Mouse (Mus musculus) large intestine, adult 2 months (tissue): ENCODE measurements around the gene Azin2. TPM values are rescaled to one million over a fixed set of nuclear protein-coding genes. Genes with fewer than 3 reads are reported as not detected.

ENCODE experiments used
- DNase-seq: peaks from one replicate; pipeline ENCODE4 v3.0.0-alpha.2; 2012; ENCODE audit warnings: low read depth, low spot score
- WGBS: fragments of 180-500 bp; shearing (Covaris S2); methylation state at CpG from one replicate; pipeline ENCODE4 v1.1.7; 2018; 5-methylcytosine and 5-hydroxymethylcytosine counted together
- polyA plus RNA-seq: library from polyadenylated mRNA; depleted of rRNA; stranded (reverse); fragments of >200 nt; gene quantifications from 2 replicates; pipeline ENCODE4 v1.2.3, GENCODE M21; 2012

The Azin2 gene
- polyA plus RNA-seq, 1 experiment: 3.4 TPM

DNA sequence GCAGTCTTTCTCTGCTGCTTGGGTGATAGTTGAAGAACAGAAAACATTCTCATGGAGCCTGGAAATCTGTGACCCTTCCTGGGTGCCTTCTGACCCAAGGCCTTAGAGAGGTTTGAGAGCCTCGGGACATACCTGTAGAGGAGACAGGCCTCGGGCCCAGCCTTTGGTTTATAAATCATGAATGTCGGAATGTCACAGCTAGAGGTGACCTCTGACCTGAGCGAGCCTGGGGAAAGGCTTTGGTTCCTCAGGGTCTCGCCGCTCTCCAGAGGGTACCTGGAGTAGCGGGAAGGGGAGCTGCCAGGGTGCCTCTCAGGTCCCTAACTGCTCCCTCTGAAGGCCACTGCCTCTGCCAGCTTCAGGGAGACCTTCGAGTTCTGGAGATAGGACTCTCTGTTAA lies 57.0 kb downstream of the Azin2 start:
- WGBS: 70% methylated on average over 8 of the region's 8 CpGs

DNA sequence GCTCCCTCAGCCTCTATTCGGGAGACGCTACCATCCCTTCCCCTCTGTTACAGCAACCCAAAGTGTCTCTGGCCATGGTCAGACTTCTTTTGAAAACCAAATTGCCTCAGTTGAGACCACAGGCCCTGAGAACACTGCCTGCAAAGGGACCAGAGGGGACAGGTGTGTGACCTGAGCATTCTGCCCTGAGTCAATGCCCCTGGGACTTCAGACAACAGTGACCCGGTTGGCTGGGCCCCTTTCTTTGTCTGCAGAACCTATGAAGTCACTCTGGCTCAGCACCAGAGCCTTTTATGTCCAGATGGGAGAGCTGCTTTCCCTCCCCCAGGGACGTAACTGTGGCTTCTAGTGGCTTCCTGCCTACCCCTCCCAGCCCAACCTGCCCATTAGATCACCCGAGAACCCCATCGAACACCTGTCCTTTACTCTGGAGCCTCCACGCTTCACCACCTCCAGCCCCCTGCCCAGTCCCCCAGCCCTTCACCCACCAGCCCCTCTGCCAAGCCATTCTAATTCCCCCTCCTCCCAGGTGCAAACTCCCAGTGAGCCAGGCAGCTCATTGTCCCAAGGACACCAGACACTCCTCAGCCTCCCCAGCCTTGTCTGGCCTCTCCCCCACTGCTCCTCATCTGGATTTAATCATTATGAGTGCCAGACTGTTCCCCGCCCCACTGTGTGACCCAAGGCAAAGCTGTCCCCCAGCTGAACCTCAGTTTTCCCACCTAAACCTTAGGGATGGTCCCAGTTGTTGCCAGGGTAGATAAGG lies 58.0 kb downstream of the Azin2 start:
- DNase-seq: no peak
- WGBS: 76% methylated on average over 8 of the region's 8 CpGs

More for the DNA sequence above, 57.0 kb downstream of the Azin2 start:
- DNase-seq: no peak

DNA sequence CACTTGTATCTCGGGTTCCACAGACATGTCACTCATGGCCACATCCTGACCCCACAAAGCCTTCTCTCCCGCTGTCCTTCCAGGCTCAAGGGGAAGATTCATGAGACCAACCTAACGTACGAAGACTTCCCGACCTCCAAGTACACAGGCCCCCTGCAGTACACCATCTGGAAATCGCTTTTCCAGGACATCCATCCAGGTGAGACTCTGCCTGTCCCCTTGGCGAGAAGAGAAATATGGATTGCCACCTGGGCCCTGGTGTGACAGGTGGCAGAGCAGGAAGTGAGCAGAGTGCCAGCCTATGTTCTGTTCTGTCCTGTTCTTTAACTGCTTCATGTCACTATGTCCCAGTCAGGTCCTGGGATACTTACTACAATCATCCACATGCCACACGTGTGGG lies 59.9 kb downstream of the Azin2 start:
- no peak for DNase-seq
- WGBS: 89% methylated on average over 8 of the region's 8 CpGs

DNA sequence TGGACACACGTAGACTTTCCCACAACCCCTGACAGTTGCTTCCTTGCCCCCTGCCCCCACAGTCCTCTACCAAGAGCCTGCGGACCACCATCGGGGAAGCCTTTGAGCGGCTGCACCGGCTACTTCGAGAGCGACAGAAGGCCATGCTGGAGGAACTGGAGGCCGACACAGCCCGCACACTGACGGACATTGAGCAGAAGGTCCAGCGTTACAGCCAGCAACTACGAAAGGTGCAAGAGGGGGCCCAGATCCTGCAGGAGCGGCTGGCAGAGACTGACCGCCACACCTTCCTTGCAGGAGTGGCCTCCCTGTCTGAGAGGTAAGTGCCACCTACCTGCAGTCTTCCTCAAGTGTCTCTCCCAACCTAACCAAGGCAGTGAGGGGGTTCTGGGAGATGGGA lies 61.8 kb downstream of the Azin2 start:
- WGBS: 93% methylated on average over 14 of the region's 14 CpGs
- no peak for DNase-seq

DNA sequence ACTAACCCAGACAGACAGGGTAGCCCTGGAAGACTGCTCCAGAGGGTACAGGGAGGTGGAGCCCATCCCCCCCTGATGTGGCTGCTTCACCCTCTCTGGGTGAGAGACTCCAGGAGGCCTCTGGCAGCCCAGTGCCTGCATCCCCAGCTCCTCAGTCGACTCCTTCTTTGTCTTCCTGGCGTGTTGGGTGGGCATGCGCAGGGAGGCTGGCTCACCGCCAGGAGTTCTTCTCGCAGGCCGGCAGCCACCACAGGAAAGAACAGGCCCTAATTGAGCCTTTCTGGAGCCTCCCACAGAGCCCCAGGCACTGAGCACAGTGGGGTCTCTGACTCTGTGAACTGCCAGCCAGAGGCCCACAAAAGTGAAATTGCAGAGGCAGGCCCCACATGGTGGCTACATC lies 62.9 kb downstream of the Azin2 start:
- 38% methylated on average over 6 of the region's 6 CpGs for WGBS
- DNase-seq: no peak

DNA sequence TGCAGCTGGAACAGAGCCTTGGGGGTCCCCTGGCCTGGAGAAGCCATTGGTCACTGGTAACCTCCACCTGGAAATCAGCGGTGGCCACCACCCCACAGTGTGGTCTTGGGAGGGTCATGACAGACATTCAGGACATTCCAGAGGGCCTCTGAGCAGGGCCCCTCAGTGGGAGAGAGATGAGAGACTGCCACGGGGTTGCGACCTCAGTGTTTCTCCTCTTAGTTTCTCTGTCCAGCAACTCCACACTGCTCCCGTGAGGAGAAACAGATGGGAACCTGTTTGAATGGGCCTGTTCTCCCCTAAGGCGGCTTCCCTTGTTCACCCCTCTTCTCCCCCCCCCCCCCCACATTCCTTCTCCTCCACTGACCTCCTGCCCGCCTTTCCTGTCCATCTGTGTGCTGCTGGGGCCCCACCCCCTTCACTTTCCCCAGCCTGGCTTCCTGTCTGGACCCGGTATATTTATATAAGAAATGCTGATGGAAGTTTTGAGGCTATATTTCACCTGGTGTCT lies 64.3 kb downstream of the Azin2 start:
- DNase-seq: no peak
- WGBS: 22% methylated on average over 7 of the region's 7 CpGs

DNA sequence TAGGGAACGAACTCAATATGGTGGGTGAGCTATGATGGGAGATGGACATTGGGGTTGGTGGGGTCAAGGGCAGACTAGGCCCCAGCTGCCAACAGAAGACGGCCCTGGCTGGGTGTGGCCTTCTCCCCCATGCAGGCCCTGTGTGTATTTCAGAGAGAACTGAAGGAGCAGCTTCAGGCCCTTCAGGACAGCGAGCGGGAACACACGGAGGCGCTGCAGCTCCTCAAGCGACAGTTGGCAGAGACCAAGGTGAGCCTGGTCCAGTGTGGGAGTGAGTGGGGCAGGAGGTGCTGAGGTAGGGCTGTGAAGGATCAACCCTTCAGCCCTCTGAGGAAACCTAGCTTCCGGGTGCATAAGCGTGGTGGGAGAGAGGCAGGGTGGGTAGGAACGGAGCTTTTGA lies 65.6 kb downstream of the Azin2 start:
- no peak for DNase-seq
- WGBS: 87% methylated on average over 10 of the region's 10 CpGs

DNA sequence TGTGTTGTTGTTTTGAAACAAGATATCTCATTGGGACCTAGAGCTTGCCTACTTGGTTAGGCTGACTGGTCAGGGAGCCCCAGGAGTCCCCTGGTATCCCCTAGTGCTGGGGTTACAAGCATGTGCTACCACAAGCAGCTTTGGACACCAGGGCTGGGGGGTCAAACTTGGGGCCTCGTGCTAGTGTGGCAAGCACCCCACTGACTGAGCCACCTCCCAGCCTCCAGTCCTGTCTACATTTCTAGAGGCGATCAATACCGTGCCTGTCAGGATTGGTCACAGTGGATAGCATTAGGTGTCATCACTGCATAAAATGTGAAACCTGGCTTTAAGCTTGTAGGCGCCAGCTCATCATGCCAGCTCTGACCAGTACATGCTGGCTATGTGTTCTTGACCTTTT lies 66.4 kb downstream of the Azin2 start:
- DNase-seq: no peak
- WGBS: 95% methylated on average over 4 of the region's 4 CpGs

DNA sequence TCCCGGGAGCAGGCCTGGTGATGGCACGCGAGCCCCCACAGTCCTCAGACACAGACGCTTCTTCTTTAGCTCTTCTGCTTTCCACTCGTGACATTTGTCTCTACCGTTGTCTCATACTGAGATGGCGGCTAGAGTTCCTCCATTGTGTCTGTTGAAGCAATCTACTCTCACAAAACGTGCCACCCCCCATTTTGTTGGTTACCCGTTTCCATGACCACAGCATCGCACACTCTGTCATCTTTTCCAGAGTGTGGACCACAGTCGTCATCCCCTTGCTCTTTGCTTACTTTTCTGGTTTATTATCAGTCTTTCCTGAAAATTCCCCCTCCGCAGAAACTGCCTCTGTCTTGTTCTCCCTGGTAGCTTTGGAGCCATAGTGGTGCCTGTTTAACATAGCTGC lies 68.1 kb downstream of the Azin2 start:
- no peak for DNase-seq
- WGBS: 77% methylated on average over 12 of the region's 12 CpGs

DNA sequence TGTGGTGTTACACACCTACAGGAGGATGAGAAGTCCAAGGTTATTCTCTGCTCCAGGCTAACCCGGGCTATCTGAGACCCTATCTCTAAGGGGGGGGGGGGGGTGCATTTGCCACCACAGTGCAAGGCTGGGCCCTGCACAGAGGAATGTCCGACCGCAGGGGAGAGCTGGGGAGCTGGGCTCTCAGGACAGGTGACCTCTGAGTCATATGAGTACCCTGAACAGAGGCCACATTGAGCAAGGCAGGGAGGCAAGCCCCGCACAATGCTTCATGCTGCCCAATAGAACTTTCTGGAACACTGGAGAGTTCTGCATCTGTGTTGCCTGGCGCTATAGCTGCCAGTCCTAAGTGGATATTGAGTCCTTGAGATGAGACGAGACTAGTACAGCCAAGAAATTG lies 70.1 kb downstream of the Azin2 start:
- DNase-seq: no peak
- 90% methylated on average over 6 of the region's 6 CpGs for WGBS

DNA sequence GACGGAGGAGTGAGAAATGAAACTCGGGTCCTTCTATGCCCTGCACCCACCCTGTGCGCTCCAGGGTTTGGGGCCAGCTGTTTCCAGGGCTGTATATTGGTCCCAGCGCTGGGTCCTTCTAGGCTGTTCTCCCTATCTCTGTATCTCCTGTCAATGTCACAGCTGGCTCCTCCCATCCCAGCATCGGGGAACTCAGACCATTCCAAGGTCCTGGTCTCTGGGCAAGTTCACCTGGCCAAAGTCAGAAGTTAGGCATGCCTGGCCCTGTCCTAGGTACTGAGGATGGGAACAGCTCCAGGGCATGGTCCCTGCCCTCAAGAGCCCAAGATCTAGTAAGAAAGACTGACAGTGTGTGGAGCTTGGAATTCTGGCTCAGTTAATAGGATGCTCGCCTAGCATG lies 70.5 kb downstream of the Azin2 start:
- DNase-seq: no peak
- 77% methylated on average over 6 of the region's 6 CpGs for WGBS

DNA sequence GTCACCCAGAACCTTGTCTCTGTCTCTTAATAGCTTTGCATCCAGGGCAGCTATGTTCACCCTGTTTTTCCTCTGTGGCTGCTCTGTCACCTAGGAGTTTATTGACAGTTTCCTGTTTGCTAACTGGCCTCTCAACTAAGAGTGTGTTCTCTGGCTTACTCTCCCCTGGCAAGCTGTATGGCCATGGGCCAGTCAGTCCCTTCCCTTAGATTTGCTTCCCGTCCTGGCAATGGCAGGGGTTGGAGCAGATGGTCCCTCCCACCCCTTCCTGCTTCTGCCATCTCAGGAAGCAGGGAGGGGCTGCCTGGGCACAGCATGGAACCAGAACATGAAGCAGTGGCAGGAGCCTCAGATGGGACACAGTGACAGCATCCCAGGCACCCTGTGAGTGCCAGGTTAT lies 71.1 kb downstream of the Azin2 start:
- DNase-seq: no peak
- WGBS: 6% methylated on average over 1 of the region's 1 CpGs

DNA sequence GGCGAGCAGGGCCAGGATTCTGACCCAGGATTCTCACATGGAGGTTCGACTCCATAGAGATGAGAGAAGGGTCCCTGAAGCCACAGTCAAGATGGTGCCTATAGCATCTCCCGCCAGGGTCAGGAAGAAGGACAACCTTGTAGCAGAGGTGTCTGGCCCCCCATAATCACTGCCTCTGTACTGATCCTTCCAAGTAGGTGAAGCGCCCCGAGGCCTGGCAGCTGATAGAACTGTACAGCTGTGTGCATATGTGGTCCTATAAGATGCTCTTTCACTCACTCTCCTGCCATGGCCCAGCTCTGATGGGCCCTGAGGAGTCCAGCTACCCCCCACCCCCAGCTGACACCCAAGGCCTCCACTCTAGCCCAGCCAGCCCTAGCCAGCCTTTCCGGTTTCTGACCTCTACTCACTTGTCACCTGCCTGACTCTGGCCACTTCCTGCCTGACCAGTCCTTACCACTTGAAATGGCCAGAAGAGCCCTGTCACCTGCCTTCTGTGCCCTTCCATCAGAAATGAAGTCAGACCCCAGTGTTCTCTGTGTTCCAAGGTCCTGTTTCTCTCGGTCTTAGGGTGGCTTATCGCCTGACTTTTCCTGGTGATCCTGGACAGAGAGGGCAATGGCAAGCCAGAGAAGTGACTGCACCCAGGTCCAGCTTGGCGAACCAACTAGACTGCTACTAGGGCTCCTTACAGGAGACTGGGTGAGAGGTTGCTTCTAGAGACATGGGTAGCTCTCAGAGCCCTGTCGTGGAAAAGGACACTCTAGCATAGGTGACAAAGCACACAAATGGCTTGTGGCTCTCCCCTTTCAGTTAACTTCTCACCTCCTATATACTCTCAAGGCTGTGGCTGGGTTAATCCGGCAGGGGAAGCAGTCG lies 72.3 kb downstream of the Azin2 start:
- WGBS: 85% methylated on average over 12 of the region's 12 CpGs
- DNase-seq: no peak

DNA sequence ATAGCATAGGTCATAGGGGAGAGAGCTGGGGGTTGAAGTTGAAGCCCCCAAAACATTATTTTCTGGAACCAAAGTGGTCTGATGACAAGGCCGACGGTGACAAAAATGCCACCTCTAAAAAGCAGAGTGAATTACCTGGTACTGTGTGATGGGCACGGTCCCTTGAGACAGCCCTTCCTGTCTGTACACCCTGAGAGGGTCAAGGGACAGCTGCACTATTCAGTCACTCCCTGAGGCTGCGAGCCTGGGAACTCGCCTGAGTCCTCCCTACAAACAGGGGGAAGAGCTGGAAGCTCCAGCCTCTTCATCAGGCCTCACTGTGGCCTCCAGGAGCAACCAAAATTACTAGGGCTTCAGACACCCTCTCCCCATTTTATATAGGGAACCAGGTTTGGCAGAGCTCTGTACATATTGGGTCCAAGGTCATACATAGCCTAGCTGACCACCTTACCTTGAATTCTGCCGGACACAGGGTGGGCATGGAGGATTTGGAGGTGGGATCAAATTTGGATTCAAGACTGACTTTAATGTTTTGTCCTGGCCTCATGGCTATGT lies 73.7 kb downstream of the Azin2 start:
- 90% methylated on average over 6 of the region's 6 CpGs for WGBS
- no peak for DNase-seq

DNA sequence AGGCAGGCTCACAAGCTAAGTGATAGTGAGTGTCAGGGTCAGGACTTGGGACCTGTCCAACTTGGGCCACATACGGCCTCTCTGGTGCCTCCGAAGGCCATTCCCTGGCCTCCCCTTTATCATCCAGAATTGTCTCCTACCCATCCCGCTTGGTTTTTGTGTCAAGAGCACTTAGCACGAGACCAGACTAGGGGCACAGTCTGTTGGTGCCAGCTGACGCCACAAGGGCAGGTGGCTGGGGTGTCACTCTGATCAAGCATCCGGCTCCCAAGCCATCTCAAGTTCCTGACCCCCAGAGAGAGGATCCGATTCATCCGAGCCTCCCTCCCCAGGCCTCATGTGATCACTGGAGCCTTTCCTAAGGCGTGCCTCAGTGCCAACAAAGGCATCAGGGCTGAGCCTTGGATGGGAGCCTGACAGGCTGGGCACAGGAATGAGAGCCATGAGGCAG lies 74.6 kb downstream of the Azin2 start:
- DNase-seq: no peak
- 79% methylated on average over 9 of the region's 9 CpGs for WGBS

DNA sequence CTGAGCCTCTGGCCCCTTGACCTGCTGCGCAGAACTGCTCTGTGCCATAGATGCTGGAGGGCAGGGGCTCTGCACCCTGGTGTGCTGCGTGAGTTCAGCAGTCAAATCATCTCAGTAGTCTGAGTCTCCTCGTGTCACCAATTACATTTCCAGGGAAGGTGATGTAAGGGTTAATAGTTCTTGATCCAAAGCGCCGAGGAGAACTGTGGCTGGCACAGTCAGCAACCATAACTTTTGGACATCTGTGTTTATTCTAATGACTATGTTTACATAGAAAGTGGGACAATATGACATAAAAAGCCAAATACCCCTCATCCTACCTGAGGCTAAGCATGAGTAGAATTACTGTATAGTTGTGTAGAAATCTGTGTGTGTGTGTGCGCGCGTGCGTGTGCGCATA lies 75.2 kb downstream of the Azin2 start:
- 69% methylated on average over 10 of the region's 10 CpGs for WGBS
- DNase-seq: no peak

DNA sequence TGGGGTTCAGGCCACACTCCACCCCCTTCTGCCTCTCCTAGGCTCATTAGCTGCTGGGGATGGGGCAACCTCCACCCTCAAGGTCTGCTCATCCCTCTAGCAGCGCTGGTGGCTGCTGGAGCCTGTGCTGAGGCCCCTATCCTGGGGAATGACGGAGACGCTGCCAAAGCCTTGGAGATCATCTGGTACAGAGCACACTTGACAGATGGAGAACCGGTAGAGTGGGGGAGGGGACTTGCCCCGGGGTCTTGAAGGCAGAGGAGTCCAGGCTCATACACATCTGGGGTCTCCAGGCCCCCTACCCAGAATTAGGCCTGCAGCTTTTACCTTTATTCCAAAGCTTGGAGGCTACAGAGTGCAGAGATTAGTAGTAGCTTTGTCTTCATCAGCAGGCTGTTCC lies 75.7 kb downstream of the Azin2 start:
- DNase-seq: no peak
- 75% methylated on average over 5 of the region's 5 CpGs for WGBS

DNA sequence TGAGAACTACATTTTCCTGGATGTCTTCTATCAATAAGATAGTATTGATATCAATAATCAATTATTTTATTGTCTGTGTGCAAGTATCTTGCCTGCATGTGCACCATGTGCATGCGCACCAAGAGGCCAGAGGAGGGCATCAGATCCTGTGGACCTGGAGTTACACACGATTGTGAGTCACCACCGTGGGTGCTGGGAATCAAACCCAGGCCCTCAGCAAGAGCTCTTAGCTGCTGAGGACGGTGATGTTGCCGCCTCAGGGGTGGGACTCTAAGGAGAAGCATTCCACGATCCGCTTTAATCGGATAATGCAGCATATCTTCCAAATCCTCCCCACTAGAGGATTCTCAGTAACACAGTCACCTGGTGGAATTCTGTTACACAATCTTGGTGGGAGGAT lies 76.7 kb downstream of the Azin2 start:
- no peak for DNase-seq
- WGBS: over 99% methylated on average over 8 of the region's 8 CpGs

DNA sequence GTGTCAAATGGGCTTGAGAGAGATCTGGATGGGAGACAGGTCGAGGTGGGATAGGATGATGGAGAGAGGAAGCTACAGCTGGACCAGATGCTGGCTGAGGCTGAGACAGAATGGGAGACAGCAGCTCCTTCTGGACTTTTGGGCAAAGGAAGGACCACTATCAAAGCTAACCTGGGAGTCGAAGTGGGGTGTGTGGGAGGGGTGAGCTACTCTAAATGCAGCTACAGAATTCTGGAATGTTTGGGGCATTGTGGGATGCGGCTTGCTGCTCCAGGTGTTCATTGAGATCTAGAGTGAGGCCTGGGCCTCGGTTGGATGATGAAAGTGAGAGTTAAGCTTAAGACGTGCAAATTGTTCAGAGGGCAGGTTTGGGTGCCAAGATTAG lies 77.5 kb downstream of the Azin2 start:
- no peak for DNase-seq
- WGBS: 57% methylated on average over 5 of the region's 5 CpGs
